Mouse (Mus musculus) CH12F3 (cell line): Measurements from ENCODE around the gene Commd1.

Source experiments
- in situ Hi-C: fragments of 300-500 bp; cut with MboI; formaldehyde crosslinking; loops from 2 replicates; pipeline ENCODE4 v1.14.3; 2020; ENCODE audit warnings: low sequenced_read_pairs

Commd1 gene

GRCm38 (mm10) chr11:22864305-22865060 is 117.7 kb downstream of the Commd1 start:
- in situ Hi-C loops: loop anchor here (5.0 kb wide), 1 partner anchor 88 kb away; no protein-coding TSS in a partner anchor

- in situ Hi-C loops: loop anchor here (5.0 kb wide), 1 partner anchor 89 kb away; no protein-coding TSS in a partner anchor
Observed at GRCm38 (mm10) chr11:22863581-22863980, 118.6 kb downstream of the Commd1 start.

GRCm38 (mm10) chr11:22861315-22861714 is 120.9 kb downstream of the Commd1 start:
- in situ Hi-C loops: loop anchor here (5.0 kb wide), 1 partner anchor 91 kb away; no protein-coding TSS in a partner anchor

DNA sequence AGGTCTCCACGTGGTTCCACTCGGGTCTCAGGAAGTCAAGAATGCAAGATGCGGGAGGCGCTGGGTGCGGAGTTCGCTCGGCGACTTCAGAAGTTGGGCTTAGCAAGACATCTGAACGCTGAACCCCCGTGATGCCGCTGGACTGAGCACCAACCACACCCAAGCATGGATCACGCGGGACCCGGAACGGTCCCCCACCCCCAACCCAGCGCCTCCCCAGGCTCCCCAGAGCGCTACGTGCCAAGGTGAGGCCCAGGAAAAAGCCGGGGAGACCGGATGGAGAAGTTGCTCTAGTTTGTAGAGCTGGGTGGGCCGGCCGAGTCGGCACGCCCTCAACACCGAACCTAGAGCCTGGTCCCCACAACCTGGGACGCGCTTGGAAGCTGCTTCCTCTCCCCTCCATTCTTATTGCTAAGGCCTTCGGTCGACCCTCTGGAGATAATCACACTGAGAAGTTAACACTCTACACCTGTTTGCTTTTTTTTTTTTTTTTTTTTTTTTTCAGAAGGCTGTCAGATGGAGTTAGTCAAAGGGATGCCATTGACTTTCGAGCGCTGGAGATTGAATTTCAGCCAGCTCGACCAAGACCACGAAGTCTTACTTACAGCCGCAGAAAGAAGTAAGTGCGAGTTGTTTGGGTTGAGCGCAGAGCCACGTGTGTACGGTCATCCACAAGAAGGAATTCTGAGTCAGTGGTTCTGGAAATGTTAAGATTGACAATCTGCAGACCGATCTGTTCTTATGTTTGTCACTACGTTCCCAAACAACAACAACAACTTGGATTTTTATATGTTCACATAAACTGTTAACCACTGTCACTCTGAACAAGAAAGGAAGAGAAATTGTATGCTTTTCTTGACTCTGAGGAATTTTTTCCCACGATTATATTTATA is 121.6 kb downstream of the Commd1 start, which contains the start of gene B3gnt2:
Gene B3gnt2, minus strand, starts transcription at position 627 of the 893 bp plus-strand sequence.
- in situ Hi-C loops: loop anchor here (5.0 kb wide), 1 partner anchor 92 kb away; no protein-coding TSS in a partner anchor

GRCm38 (mm10) chr11:22859633-22860334 is 122.4 kb downstream of the Commd1 start:
- in situ Hi-C loops: loop anchor here (5.0 kb wide), 1 partner anchor 93 kb away; no protein-coding TSS in a partner anchor

- in situ Hi-C loops: no loop called here
Observed at GRCm38 (mm10) chr11:22859301-22859632, 122.9 kb downstream of the Commd1 start.

GRCm38 (mm10) chr11:22858441-22859300 is 123.5 kb downstream of the Commd1 start:
- in situ Hi-C loops: no loop called here

GRCm38 (mm10) chr11:22857705-22858440 is 124.3 kb downstream of the Commd1 start:
- in situ Hi-C loops: no loop called here

DNA sequence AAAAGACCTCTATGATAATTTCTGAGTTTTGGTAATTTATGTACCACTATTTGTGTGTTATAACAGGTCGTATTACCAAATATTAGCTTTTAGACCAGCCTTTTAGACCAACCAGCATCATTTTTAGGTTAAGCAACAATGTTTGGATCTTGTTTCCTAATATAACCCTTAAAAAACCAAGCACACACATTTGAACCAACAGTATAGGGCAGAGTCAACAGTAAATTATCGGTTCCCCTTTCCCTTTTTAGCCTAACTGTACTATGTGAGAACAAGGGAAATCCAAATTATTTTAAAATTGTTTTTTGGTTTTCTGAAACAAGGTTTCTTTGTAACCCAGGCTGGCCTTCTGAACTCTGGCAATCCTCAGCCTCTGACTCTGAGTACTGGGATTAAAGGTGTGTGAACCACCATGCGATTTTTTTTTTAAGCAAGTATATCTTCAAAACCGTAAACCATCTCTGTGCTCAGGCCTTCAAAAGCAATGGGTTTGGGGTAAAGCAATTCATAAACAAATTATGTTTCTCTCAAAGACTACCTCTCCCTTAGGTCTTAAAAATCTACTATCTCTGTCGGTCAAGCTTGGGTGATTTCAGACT is 125.0 kb downstream of the Commd1 start:
- in situ Hi-C loops: no loop called here

DNA sequence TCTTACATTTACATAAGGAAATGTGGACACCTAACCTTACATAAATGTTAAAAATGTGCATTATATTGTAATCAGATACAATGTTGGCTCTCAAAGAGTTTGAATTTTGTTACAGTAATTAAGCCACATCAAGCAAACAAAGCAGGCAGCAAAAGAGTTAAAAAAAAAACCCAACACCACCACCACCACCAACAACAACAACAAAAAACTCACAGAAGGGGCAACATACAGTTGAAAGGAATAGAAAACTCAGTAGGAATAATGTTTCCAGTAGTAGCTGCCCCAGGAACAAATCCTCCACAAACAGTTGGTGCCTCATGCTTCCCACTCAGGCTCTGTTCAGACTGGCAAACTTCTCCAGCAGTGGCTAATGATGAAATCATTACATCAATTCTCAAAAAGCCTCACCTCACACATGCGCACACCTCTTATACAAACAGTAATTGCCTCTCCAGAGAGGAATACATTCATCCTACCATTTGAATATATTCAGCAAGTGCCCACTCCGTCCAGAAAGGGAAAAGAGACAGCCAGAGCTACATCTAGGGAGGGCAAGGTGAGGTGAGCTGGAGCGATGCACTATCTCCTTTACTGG is 125.7 kb downstream of the Commd1 start:
- in situ Hi-C loops: no loop called here

DNA sequence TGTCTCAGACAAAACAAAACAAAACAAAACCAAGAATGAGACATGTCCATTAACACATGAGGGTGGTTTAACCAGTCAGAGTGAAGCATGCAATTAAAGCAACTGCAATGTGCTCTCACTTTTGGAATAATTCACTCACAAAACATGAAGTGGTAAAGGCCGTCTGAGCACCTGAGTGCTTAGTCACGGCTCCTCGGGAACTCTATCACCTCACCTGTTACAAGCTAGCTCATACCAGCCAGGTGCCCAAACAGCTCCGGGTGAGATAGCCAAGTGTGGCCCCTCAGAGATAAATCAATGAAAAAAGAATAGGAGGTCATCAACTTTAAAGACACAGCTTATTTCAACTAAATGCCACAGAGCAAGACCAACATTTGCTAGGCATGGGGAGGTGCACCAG is 127.6 kb downstream of the Commd1 start:
- in situ Hi-C loops: no loop called here

DNA sequence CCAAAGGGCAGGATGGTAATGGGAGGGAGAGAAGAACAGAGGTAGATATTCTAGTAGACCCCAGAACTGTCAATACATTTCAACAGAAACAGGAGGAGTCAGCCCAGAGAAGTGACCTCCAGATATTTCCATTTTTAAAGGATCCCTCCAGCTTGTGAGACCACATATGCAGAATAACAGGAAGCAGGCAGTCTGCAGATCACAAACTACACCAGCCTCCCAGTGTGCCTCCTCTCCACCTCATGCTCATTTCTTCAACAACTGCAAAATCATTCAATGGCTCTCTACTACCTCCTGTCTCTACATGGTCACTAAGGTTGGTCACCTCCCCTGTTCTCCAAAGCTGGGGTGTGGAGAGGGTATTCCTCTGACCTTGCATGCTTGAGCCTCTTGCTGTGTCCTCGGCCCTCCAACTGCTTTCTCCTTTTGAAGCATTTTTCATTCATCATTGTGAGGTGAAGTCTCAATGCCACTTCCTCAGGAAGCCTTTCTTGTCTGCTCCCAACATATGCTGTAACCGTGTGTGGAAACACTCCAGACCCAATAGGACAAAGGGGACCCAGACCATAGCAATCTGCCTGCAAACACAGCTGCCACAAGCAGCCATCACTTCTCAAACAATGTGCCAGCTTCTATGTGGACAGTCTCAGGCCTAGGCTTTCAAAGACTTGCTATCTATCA is 128.6 kb downstream of the Commd1 start:
- in situ Hi-C loops: no loop called here

DNA sequence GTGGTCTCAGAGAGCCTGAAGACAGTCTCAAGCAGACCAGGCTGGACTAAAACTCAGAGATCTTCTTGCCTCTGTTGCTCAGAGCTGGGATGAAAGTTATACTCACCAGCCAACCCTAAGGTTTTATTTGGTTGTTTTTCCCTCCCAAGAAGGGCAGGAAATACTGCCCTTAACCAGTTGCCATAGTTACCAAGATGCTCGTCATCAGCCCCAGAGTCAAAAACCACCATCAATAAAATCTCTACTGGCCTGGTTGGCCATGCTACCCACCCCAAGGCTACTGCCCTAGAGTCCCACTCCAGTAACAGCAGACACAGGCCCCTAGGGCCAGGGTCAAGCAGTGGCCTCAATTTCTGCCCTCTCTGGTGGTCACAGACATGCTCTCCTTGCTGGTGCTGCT is 129.7 kb downstream of the Commd1 start:
- in situ Hi-C loops: no loop called here

- in situ Hi-C loops: no loop called here
Observed at GRCm38 (mm10) chr11:22851416-22851815, 130.8 kb downstream of the Commd1 start.

- in situ Hi-C loops: no loop called here
Observed at GRCm38 (mm10) chr11:22850077-22850476, 132.1 kb downstream of the Commd1 start.

- in situ Hi-C loops: no loop called here
Observed at GRCm38 (mm10) chr11:22848649-22849195, 133.5 kb downstream of the Commd1 start.

GRCm38 (mm10) chr11:22847732-22848648 is 134.2 kb downstream of the Commd1 start:
- in situ Hi-C loops: no loop called here
